Mouse (Mus musculus) left cerebral cortex, adult 6 months (tissue): ENCODE measurements around the gene Rps6kb2. TPM values are rescaled to one million over a fixed set of nuclear protein-coding genes. Genes with fewer than 3 reads are reported as not detected.

ENCODE experiments used
- long read RNA-seq, 2 experiments: library from polyadenylated mRNA; unstranded; transcript quantifications; one replicate each; pipeline ENCODE4 v2.0.0; 2019 to 2020
- polyA plus RNA-seq: library from polyadenylated mRNA; unstranded; fragments of <200 nt; fragmentation: Nextera tagmentation; gene quantifications from 2 replicates; pipeline ENCODE4 v1.2.3, GENCODE M21; 2021

Gene Rps6kb2
- polyA plus RNA-seq, result 11.8 and 16.7 TPM in 2 replicates
- long read RNA-seq, experiment 1, full-length matches to known transcripts, result 45 of 137 reads
- long read RNA-seq, experiment 1, partial matches to known transcripts, result 10 of 137 reads
- long read RNA-seq, experiment 1, other reads (novel, unspliced or antisense), result 82 of 137 reads
- long read RNA-seq, experiment 2, partial matches to known transcripts, result 3 of 5 reads
- long read RNA-seq, experiment 2, other reads (novel, unspliced or antisense), result 2 of 5 reads

DNA sequence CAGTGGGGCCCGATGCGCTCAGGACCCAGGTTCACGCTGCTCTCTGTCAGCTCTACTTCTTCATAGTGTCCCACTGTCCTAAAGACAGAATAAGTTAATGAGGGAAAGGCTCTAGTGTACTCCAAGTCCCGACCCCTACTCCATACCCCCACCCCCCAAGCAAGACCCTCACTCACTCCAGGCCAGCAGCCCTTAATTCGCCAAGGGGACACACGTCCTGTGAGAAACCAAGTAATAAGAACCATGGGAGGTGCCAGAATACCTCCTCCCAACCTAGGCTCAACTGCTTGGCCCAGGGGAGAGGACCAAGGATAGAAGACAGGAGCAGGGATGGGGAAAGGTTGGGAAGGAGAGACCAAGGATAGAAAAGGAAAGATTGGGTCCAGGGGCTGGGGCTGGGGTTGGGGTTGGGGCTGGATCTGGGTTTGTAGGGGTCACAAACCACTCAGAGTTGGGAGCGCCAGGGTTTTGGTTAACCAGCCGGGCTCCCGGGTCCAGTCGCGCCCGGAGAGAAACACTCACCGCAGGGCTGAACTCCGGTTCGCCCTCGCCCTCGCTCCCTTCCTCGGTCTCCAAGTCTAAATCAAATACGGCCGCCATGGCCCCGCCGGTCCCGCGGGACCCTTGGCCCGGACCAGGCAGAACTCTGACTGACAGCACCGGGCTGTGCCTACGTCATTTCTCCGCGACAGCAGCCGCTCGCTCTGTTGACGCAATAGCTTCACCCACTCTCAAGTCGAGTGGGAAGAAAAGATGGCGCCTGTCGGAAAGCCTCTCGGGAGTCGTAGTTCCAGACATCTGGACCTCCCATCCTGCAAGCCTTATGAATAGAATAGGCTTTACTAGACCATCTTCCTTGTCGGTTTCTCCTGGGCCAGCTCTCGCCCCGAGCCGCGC is at the start of gene Rps6kb2:
Gene Rps6kb2, minus strand, starts transcription at position 709 of the 897 bp plus-strand sequence.

DNA sequence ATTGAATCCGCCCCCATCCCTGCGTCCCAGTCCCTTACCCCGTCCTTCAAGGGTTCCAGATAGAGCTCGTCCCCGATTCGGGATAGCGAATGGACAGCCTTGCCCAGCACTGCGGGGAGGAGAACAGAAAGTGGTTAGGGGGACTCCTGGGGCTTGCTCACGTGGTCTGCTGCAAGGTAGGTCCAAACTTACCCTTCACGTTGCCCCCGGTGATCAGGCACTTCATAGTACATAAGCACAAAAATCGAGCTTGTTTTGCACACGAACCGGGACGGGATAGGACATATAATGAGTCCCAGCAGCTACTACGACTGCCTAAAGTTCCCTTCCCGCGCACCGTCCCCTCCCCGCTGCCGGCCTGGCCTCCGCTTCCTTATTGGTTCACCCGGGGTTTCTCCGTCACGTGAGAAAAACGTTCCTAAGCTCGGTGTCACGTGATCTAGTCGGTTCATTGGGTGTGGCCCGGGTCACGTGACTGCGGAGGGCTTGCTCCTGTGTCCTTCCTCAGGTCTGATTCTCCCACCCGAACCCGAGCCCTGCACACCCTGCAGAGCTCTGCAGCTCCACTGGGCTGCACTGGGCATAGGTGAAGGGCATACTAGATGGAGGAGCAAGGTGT is 38.2 kb upstream of the Rps6kb2 start, which contains the start of gene Rad9a:
Gene Rad9a, minus strand, starts transcription at position 372 of the 619 bp plus-strand sequence.

DNA sequence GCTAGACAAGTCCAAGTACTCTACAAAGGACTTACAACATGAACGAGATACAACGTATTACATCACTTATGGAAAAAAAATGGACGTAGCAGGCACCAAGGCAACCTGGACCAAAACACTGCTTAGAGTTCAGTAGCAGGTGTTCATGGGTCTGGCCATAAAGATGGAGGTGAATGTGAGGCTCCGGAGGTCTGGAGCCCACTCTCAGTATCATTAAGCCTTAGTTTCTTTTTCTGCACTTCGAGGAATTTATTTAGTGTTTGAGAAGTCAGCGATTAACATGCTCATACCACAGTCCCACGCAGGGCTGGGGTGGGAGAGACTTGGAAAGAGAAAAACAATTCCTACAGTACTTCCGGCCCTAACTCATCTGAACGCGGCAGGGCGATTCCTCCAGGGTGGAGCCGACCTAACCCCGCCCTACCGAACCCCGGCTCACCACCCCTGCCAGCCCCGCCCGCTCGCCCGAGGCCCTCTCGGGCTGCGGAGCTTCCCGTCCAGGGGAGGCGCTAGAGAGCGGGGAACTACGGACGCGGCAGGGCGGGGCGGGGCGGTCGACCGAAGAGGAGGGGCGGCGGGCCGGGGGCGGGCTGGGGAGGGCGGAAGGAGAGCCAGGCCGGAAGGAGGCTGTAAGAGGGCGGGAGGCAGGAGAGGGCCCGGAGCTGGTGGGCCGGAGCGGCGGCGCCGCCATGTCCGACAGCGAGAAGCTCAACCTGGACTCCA is 28.5 kb upstream of the Rps6kb2 start, which contains the start of gene Ppp1ca:
Gene Ppp1ca, plus strand, starts transcription at position 538 of the 723 bp plus-strand sequence.

DNA sequence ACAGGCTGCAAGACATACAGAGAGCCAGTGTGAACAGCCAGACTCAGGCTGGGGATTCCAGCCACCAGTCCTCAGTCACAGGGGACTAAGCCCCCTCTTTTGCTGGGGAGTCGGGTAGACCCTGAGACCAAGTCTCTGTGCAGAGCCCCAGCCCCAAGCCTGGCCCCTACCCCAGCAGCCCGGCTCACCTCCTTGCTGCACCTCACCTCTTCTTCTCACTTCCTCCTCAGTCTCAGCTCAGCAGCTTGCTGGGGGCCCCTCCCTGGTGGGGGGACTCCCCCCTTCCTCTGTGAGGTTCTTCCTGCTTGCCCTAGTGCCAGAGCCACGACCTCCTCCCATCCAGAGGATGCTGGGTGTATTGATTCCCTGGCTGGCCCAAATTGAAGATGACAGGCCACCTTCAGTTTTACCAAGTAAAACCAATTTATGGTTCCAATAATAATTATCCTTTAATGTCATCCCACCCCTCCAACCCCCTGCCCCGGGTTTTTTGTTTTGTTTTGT is 27.7 kb upstream of the Rps6kb2 start, which contains the start of gene Tbc1d10c:
Gene Tbc1d10c, minus strand, starts transcription at position 454 of the 504 bp plus-strand sequence.

DNA sequence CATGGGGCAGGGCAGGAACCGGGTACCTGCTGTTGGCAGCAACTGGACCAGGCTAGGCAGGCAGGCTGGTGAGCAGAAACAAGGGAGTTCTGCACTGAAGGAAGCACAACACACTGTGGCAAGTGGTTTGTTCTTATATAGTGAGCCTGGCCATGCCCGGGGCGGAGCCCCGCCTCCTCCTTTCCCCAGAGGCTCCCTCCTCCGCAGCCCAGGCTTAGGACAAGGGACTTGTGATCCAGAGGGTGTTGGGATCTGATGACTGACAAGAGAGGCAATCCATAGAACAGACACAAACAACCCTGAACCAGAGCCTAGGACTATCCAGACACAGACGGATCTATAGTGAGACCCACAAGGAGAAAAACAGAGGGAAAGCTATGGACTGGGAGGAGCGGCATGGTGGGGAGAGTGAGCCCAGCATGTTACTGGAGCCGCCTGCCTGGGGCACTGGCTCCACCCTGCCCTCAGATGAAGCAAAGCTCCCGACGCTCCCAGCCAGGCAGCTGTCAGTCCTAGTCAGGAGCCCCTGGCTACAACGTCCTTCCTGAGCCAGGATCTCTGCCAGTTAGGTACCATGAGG is 12.3 kb upstream of the Rps6kb2 start, which contains the start of gene Carns1:
Gene Carns1, minus strand, starts transcription at position 112 of the 580 bp plus-strand sequence.

DNA sequence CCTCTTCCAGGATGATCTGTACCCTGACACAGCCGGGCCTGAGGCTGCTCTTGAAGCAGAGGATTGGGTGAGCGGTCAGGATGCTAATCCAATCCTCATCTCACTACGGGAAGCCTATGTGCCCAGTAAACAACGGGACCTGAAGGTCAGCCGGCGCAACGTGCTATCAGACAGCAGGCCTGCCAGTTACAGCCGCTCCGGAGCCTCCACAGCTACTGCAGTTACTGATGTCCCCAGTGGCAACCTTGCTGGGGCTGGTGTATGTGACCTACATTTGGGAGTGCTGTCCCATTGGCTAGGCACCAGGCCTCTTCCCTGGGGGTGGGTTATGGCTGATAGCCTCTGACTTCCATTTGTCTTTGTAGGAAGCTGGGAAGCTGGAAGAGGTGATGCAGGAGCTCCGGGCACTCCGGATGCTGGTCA is 9.9 kb downstream of the Rps6kb2 start, which contains the start of gene Ptprcap:
Gene Ptprcap, plus strand, starts transcription at position 373 of the 423 bp plus-strand sequence.

DNA sequence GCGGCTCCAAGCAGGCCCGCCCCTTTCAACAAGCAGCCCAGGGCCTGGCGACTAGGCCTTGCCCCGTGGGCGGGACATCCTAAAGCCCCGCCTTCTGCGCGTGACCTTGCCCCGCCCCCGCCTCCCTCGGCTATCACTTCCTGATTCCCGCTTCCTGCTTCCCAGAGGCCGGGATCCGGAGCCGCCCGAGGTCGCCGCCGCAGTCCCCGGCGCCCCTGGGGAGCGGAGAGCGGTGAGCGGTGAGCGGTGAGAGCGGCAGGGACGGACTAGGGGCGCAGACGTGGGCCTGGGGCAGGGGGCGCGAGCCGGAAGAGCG is 14.7 kb downstream of the Rps6kb2 start, which contains the start of gene Coro1b:
Gene Coro1b, plus strand, starts transcription at position 129 of the 316 bp plus-strand sequence.

DNA sequence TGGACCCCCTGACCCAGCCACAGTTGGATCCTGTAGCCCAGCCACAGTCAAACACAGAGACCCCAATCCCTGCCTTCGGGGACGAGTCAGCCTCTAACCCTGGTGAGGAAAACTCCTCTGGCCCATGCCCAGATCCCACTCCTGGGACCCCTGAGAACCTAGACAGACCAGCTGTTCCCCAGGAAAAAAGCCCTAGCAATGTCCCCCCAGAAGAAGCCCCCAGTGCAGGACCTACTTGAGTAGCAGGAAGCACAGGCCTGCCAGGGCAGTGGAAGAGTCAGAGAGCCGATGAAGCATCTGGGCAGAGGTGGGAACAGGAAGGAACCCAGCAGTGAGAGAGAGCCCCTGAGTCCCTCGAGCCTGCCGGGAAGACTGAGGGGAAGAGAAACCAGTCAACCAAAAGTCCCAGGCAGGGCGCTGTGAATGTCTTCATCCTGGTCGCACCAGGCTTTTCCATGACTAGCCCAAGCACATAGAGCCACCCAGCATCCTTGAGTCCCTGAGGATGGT is 19.3 kb downstream of the Rps6kb2 start, which contains the start of gene Cabp4:
Gene Cabp4, minus strand, starts transcription at position 275 of the 510 bp plus-strand sequence.

DNA sequence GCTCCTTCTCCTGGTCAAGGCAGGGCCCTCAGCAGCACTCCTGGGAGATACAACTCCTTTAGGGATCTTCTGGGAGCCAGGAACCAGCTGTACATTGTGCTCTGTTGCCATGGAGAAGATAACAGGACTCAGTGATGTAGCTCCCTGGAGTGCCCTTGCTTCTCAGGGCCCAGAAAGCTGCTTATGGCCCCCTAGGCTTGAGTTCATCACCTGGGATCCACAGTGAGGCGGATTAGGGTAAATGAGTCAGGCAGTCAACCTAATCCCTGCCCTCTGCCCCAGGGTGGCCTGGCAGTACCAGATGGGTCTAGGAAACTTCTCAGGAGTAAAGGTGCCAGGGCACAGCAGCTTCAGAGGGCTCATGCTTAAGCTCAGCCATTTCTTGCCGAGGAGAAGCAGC is 23.7 kb downstream of the Rps6kb2 start, which contains the start of gene Gpr152:
Gene Gpr152, plus strand, starts transcription at position 342 of the 400 bp plus-strand sequence.

DNA sequence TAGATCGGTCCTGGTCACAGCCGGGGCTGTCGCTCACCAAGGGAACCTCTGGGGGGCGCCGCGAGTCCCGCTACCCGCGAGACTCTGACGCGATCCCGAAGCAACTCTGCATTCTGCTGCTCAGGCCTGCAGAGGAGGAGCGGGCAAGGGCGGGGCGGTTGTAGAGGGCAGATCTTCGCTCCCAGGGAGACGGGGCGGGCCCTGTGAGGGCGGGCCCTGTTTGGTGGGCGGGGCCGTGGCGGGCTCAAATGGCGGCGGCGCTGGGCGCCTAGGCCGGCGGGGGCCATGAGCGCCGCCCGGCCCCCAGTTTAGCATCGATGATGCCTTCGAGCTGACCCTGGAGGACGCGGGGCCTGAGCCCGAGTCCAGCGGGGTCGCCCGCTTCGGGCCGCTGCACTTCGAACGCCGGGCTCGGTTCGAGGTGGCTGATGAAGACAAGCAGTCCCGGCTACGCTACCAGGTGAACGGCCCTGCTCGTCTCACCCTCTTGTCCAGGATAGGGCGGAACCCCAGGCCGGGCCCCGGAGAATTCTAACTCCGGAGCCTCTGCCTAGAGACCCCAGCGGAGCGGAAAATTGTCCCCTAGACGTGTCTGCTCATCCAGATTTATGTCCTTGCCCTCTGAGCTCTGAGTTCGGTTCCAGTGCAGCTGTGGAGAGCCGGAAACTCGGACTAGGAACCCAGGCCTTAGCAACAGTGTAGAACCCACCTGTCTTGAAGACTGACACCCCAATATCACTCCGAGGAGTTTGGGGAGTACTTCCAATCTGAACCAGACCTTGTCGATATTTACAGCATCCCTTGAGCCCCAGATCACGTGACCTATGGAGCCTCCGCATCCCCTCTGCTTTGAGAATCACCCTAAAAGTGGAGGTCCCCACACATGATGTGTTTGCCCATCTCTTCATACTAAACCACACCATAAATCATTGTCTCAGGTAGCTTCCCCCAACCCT is 37.1 kb downstream of the Rps6kb2 start, which contains the start of gene Aip:
Gene Aip, minus strand, starts transcription at position 118 of the 956 bp plus-strand sequence.

Other genes starting within 250 kb of the Rps6kb2 start
- gene Aldh3b1, start 233.5 kb downstream of the Rps6kb2 start, polyA plus RNA-seq, result 6.4 and 6.9 TPM in 2 replicates
- 20.5 and 23.3 TPM in 2 replicates for gene Unc93b1, start 228.2 kb downstream of the Rps6kb2 start, polyA plus RNA-seq
- 0.13 TPM in 1 of 2 replicates, not detected in the other for gene Aldh3b3, start 204.7 kb downstream of the Rps6kb2 start, polyA plus RNA-seq
- 2.0 and 2.7 TPM in 2 replicates for gene Aldh3b2, start 191.0 kb downstream of the Rps6kb2 start, polyA plus RNA-seq
- 3.2 and 3.9 TPM in 2 replicates for gene Acy3, start 176.8 kb downstream of the Rps6kb2 start, polyA plus RNA-seq
- not detected in 2 replicates for gene Tbx10, start 170.6 kb downstream of the Rps6kb2 start, polyA plus RNA-seq
- 21.4 and 23.0 TPM in 2 replicates for gene Nudt8, start 162.8 kb downstream of the Rps6kb2 start, polyA plus RNA-seq
- 0.13 and 0.21 TPM in 2 replicates for gene Gm49405, start 162.7 kb downstream of the Rps6kb2 start, polyA plus RNA-seq
- gene Doc2g, start 160.0 kb downstream of the Rps6kb2 start, polyA plus RNA-seq, result 2.1 and 3.3 TPM in 2 replicates
- gene Ndufv1, start 150.5 kb downstream of the Rps6kb2 start, polyA plus RNA-seq, result 400 and 516 TPM in 2 replicates
- 1,005 and 1,067 TPM in 2 replicates for gene Gstp1, start 125.4 kb downstream of the Rps6kb2 start, polyA plus RNA-seq
- 2.2 and 7.2 TPM in 2 replicates for gene Gstp2, start 117.3 kb downstream of the Rps6kb2 start, polyA plus RNA-seq
- gene Gstp3, start 103.8 kb downstream of the Rps6kb2 start, polyA plus RNA-seq, result not detected in 2 replicates
- not detected in 2 replicates for gene Cabp2, start 81.8 kb downstream of the Rps6kb2 start, polyA plus RNA-seq
- gene Cdk2ap2, start 66.2 kb downstream of the Rps6kb2 start, polyA plus RNA-seq, result 52.6 and 68.9 TPM in 2 replicates
- gene Pitpnm1, start 63.4 kb downstream of the Rps6kb2 start, polyA plus RNA-seq, result 53.9 and 65.8 TPM in 2 replicates
- gene Aip, start 37.5 kb downstream of the Rps6kb2 start, polyA plus RNA-seq, result 168 and 240 TPM in 2 replicates
- gene Gpr152, start 23.6 kb downstream of the Rps6kb2 start, polyA plus RNA-seq, result not detected in 2 replicates
- gene Cabp4, start 19.3 kb downstream of the Rps6kb2 start, polyA plus RNA-seq, result 0.06 and 0.11 TPM in 2 replicates
- gene Coro1b, start 14.7 kb downstream of the Rps6kb2 start, polyA plus RNA-seq, result 87.0 and 103 TPM in 2 replicates
- 0.72 and 1.4 TPM in 2 replicates for gene Ptprcap, start 9.8 kb downstream of the Rps6kb2 start, polyA plus RNA-seq
- 4.2 and 4.3 TPM in 2 replicates for gene Carns1, start 12.1 kb upstream of the Rps6kb2 start, polyA plus RNA-seq
- gene Tbc1d10c, start 27.9 kb upstream of the Rps6kb2 start, polyA plus RNA-seq, result 0.51 and 0.69 TPM in 2 replicates
- gene Ppp1ca, start 28.7 kb upstream of the Rps6kb2 start, polyA plus RNA-seq, result 387 and 460 TPM in 2 replicates
- gene Rad9a, start 38.3 kb upstream of the Rps6kb2 start, polyA plus RNA-seq, result 6.8 and 7.0 TPM in 2 replicates
- 0.19 and 0.76 TPM in 2 replicates for gene Clcf1, start 50.9 kb upstream of the Rps6kb2 start, polyA plus RNA-seq
- gene AC109138.7, start 51.0 kb upstream of the Rps6kb2 start, polyA plus RNA-seq, result not detected in 2 replicates
- gene Pold4, start 68.5 kb upstream of the Rps6kb2 start, polyA plus RNA-seq, result 31.3 and 44.7 TPM in 2 replicates
- 5.3 and 7.5 TPM in 2 replicates for gene Ssh3, start 105.8 kb upstream of the Rps6kb2 start, polyA plus RNA-seq
- 54.6 and 59.2 TPM in 2 replicates for gene Ankrd13d, start 119.8 kb upstream of the Rps6kb2 start, polyA plus RNA-seq
- 62.5 and 70.5 TPM in 2 replicates for gene Grk2, start 142.9 kb upstream of the Rps6kb2 start, polyA plus RNA-seq
- gene Kdm2a, start 234.9 kb upstream of the Rps6kb2 start, polyA plus RNA-seq, result 8.5 and 13.1 TPM in 2 replicates